Mouse (Mus musculus) E14TG2a.4 (cell line): ENCODE results near the gene Mfsd2a.

Experiments
- H3K27me3 ChIP-seq: 2 replicates; pipeline ENCODE4 v1.6.1; 2014; ENCODE audit warnings: low read length, control low read depth; ENCODE audit not compliant: insufficient read depth
- H3K36me3 ChIP-seq: 2 replicates; pipeline ENCODE4 v1.6.1; 2014; ENCODE audit warnings: low read length, control low read depth; ENCODE audit not compliant: insufficient read depth
- H3K4me1 ChIP-seq: replicated peaks from 2 replicates; pipeline ENCODE4 v1.6.1; 2014; ENCODE audit warnings: low read depth, low read length, control low read depth
- H3K4me3 ChIP-seq: replicated peaks from 2 replicates; pipeline ENCODE4 v1.5.1; 2014; ENCODE audit warnings: mild to moderate bottlenecking, low read length
- H3K9me3 ChIP-seq: 2 replicates; pipeline ENCODE4 v1.6.1; 2014; ENCODE audit warnings: low read length, control low read depth
- CTCF ChIP-seq: conservative IDR thresholded peaks from 2 replicates; pipeline ENCODE4 v1.5.1; 2014; ENCODE audit warnings: low read length
- NANOG ChIP-seq: IDR thresholded peaks from 2 replicates; pipeline ENCODE4 v1.6.1; 2014; ENCODE audit warnings: borderline replicate concordance, low read length, mixed read lengths
- POU5F1 ChIP-seq: IDR thresholded peaks from 2 replicates; pipeline ENCODE4 v1.6.1; 2014; ENCODE audit warnings: low read length, borderline replicate concordance

The Mfsd2a gene

DNA sequence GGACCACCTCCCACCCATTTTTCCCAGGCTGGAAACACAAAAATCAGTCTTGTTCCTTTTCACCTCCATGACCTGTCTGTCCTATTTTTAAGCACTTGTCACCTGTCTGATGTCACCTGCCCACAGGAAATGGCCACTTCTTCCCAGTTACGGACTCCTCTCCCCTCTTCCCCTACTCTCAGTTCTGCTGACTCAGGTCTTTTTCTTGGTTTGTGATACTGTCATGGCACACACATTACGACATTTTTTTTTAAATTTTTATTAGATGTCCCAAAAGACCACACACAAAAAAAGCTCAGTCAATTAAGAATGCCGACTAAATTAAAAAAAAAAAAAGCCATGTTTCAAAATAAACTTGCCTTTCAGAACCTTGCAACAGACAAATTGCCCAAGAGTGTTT, 21.5 kb upstream of the Mfsd2a start:
- Histone ChIP-seq H3K4me3 (no peak overlapping the region), H3K9me3 (no peaks in the 10 kb centered on the region), H3K27me3 (peaks cover 29% of the 10 kb centered on the region), H3K4me1 (peaks cover 40% of the 10 kb centered on the region), H3K36me3 (no peaks in the 10 kb centered on the region)
- no peak for TF ChIP-seq CTCF
- TF ChIP-seq POU5F1, result no peak
- no peak for TF ChIP-seq NANOG

DNA sequence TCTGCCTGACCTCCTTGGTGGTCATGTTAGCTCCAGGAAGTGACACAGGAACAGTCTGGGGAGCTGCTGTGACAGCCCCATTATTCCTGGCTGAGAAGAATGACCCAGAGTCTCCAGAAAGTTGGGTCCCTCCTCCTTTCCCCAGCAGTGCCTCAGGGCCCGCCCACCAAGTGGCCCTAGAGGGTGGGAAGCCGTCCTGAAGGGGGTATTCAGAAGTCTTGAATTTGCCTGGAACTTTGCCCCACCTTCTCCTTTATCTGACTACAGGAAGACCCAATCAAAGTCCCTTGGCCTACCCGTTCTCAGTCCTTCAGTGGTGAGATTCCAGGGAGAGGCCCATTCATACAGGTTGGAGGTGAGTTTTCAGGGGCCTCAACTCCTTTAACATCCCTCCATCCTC, 20.9 kb upstream of the Mfsd2a start:
- Histone ChIP-seq H3K36me3 (no peaks in the 10 kb centered on the region), H3K9me3 (no peaks in the 10 kb centered on the region), H3K4me1 (peaks cover 37% of the 10 kb centered on the region), H3K27me3 (peaks cover 31% of the 10 kb centered on the region), H3K4me3 (0 out of 2 replicates have a peak overlapping the region, but pooled peaks have one; percentile 23)
- TF ChIP-seq CTCF (no peak), POU5F1 (no peak), NANOG (no peak)

DNA sequence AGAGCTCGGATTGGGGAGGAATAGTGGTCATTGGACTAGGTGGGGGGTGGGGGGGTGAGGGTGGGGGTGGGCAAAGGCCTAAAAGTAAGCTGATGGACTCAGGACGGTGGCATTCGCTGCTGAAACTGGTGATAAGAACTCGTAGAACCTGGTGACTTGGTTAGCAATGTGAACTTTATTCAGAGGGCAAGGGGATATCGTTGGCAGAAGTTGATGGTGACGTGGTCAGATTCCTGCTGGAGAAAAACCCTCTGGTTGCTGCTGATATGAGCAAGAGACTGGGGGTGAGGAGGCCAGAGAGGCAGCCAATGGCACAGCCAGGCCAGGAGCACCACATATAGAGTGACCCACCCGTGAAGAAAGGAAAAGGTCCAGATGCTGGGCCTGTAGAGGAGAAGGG, 20.2 kb upstream of the Mfsd2a start:
- H3K36me3 ChIP-seq, result no peaks in the 10 kb centered on the region
- peaks cover 33% of the 10 kb centered on the region for H3K4me1 ChIP-seq
- no peak for TF ChIP-seq CTCF
- TF ChIP-seq POU5F1, result no peak
- TF ChIP-seq NANOG, result no peak
- H3K4me3 ChIP-seq, result 0 out of 2 replicates have a peak overlapping the region, but pooled peaks have one; percentile 23
- H3K9me3 ChIP-seq, result no peaks in the 10 kb centered on the region
- H3K27me3 ChIP-seq, result peaks cover 31% of the 10 kb centered on the region

DNA sequence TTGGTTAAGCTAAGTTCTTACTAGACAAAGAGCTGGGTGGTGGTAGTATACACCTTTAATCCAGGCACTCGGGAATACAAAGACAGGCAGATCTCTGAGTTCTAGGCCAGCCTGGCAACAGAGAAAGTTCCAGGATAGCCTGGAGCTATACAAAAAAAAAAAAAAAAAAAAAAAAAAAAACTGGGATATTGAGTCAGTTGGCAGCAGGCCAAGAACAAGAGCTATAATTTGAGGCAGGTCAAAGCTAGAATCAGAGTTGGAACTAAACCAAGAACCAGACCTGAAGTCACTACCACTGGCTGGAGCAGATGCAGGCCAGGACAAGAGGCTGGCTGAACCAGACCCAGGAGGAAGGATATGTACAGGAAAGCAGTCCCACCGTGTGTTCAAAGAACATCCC, 19.7 kb upstream of the Mfsd2a start:
- peaks cover 34% of the 10 kb centered on the region for H3K27me3 ChIP-seq
- TF ChIP-seq NANOG (no peak), POU5F1 (no peak), CTCF (no peak)
- no peaks in the 10 kb centered on the region for H3K36me3 ChIP-seq
- H3K9me3 ChIP-seq, result no peaks in the 10 kb centered on the region
- H3K4me1 ChIP-seq, result peaks cover 33% of the 10 kb centered on the region
- H3K4me3 ChIP-seq, result no peak overlapping the region

DNA sequence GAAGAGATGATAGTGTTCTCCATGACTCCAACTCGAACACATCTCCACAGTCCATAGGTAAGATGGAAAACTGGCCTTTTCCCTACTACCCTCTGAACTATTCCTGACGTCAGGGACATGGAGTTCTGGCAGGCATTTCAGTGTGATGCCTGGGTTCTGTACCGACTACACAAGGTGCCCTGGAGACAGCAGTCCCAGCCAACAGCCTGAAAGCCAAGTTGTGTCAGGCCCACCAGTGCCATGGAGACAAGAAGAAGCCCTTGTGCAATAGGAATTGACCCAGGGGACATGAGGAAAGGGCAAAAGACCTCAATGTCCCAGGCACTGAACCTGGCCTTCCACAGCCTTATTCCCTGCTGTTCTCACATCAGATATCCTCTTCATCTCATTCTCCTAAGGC, 18.8 kb upstream of the Mfsd2a start:
- no peaks in the 10 kb centered on the region for H3K36me3 ChIP-seq
- no peaks in the 10 kb centered on the region for H3K9me3 ChIP-seq
- peaks cover 34% of the 10 kb centered on the region for H3K27me3 ChIP-seq
- no peak overlapping the region for H3K4me3 ChIP-seq
- TF ChIP-seq POU5F1 (no peak), NANOG (no peak), CTCF (no peak)
- H3K4me1 ChIP-seq, result peaks cover 33% of the 10 kb centered on the region

DNA sequence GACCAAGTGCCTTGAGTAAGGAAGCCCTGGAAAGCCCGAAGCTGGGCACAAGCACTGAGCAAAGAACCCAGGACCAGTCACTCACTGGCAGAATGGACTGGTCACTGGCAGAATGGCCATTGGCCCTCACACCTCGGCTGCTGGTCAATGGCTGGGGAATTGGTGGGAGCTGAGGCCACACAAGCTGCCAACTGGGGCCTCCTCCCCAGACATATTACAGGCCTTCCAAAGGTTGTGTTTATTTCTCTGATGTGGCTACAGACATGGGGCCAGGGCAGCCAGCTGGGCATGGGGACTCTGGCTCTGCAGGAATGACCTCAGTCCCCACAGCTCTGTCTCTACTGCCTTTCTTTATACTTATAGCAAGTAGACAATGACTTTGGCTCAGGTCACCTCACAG, 17.9 kb upstream of the Mfsd2a start:
- Histone ChIP-seq H3K4me1 (peaks cover 26% of the 10 kb centered on the region), H3K9me3 (no peaks in the 10 kb centered on the region), H3K27me3 (peaks cover 27% of the 10 kb centered on the region), H3K4me3 (no peak overlapping the region), H3K36me3 (no peaks in the 10 kb centered on the region)
- TF ChIP-seq NANOG (no peak), CTCF (no peak), POU5F1 (no peak)

DNA sequence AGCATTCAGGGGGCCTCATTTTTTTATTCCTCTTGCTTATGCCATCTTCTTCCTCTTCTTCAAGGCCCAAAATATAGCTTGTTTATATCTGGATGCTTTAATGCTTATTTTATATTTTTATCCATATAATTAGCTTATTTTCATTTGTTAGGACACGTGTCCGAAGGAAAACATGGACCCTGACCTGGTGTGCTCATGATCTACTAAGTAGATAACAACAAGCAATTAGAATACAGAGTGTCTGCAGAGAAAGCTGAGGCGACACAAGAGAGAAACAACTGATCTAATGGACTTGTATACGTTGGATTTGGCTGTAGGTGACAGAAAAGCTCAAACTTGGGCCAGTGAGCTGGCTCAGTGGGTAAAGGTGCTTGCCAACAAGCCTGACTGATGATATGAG, 15.9 kb upstream of the Mfsd2a start:
- peaks cover 28% of the 10 kb centered on the region for H3K27me3 ChIP-seq
- H3K4me1 ChIP-seq, result peaks cover 6% of the 10 kb centered on the region
- no peaks in the 10 kb centered on the region for H3K9me3 ChIP-seq
- H3K4me3 ChIP-seq, result no peak overlapping the region
- H3K36me3 ChIP-seq, result no peaks in the 10 kb centered on the region
- no peak for TF ChIP-seq POU5F1
- TF ChIP-seq CTCF, result no peak
- TF ChIP-seq NANOG, result no peak

DNA sequence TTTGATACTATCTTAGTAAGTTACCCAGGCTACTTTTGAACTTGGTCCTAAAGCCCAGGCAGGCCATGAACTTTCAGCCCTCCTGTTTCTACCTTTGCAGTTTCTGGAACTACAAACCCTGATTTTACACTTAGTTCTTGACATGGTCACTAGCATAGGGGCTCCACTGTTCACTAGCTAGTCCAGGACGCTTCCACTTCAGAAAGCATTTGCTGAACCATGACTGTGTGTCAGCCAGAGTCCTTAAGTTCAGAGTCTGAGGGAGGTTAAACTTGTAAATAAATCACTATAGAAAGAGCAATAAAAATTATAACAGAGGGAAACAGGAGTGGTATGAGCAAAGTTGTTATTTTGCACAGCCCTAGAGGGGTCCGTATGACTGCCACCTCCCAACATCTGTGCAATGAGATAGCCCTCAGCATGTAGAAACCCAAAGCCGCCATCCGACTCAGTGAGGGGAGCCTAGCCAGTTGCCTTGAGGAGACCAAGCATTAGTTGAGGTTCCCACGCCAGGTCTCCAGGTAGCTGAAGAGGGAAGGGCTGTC, 14.1 kb upstream of the Mfsd2a start:
- Histone ChIP-seq H3K9me3 (no peaks in the 10 kb centered on the region), H3K27me3 (peaks cover 38% of the 10 kb centered on the region), H3K36me3 (no peaks in the 10 kb centered on the region), H3K4me1 (no peaks in the 10 kb centered on the region), H3K4me3 (no peak overlapping the region)
- TF ChIP-seq POU5F1 (no peak), CTCF (no peak), NANOG (no peak)

DNA sequence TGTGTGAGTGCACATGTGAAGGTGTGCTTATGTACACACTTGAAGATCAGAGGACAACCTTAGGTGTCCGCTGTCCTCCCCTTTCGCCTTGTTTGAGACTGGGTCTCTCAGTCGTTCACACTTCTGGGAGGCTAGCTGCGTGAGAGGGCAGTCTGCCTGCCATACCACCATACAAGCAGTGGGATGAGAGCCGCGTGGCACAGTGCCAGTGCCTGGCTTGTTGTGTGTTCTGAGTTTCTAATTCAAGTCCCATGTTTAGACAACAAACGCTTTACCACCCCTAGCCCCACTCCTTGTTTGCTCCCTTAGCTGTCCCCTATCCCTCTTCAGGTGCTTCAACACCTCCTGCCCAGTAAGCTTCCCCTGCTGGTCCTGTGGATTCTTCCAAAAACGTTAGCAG, 11.1 kb upstream of the Mfsd2a start:
- H3K4me3 ChIP-seq, result no peak overlapping the region
- TF ChIP-seq CTCF (no peak), POU5F1 (no peak), NANOG (no peak)
- no peaks in the 10 kb centered on the region for H3K4me1 ChIP-seq
- no peaks in the 10 kb centered on the region for H3K9me3 ChIP-seq
- no peaks in the 10 kb centered on the region for H3K36me3 ChIP-seq
- H3K27me3 ChIP-seq, result peaks cover 40% of the 10 kb centered on the region

DNA sequence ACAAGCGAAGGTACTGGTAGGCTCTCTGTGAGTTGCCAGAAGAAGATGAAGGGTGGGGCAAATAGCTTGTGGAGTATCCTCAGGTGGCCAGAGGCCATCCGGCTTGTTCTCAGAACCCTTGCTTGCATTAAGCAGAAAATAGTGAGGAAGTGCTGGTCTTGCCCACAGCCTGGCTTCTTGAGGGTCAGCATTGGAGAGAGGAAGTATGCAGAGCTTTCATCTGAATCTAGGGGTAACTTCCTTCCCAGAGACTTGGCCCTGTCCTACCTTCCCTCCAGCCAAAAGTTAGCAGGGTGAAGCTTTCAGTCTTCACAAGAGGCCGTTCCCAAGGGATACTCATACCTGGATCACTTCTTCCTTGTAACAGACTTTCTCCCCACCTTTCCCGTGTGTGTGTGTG, 10.7 kb upstream of the Mfsd2a start:
- Histone ChIP-seq H3K4me3 (no peak overlapping the region), H3K27me3 (peaks cover 41% of the 10 kb centered on the region), H3K4me1 (no peaks in the 10 kb centered on the region), H3K36me3 (no peaks in the 10 kb centered on the region), H3K9me3 (no peaks in the 10 kb centered on the region)
- TF ChIP-seq NANOG (no peak), CTCF (no peak), POU5F1 (no peak)
